Mouse (Mus musculus): ENCODE results near the gene Ccdc171.

DNA sequence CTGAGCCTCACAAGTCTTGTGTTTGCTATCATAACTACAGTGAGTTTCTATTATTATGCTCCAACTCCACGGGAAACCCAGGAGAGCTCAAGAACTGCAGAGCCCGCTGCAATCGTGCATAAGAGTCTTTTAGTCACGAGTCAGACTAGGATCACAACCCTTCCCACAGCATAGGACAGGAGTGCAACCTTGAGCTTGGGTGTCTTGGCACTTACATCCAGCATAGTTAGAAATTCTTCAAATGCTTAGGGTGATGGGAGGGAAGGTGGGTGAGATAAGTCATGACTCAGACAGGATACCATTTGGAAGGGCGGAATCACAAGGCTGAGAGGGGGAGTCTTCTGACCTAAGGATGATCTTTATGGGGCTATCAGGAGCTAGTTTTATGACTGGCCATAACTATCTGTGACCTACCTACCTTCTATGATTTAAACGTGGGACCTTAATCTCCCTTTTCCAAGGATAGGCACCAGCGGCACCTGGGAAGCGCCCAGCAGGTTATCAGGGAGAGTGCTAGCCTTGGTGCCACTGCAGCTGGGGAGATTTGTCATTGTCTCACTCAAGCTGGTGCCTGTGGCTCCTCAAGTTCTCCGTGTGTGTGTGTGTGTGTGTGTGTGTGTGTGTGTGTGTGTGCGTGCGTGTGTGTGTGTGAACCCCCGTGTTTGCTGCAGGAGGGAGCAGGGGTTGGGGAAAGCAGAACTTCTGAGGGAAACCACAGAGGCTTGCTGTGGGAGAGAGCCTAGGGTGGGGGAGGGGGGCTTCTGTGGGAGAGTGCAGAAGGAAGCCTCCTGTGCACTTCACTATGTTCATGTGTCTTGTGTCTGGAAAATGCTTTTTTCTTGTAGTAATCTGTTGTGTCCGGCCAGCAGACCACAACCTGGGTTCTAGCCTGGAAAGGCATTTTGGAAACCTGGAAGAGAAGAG is 42.1 kb downstream of the Ccdc171 start:
- TF ChIP-seq POLR2A (IDR thresholded peaks at IDR 0.05; ENCODE audit: extremely low read depth, insufficient read depth, low read length) (no peak), CTCF (IDR thresholded peaks at IDR 0.05; ENCODE audit: low read depth, low read length) (no peak)

Measured in liver, adult 2 months (tissue).